Mouse (Mus musculus) liver, embryonic 14.5 days (tissue): ENCODE data around the gene Dlgap3. TPM values are rescaled to one million over a fixed set of nuclear protein-coding genes. Genes with fewer than 3 reads are reported as not detected.

Source experiments
- ATAC-seq: fragments of 200-750 bp; cut with Nextera tagmentation; 2 replicates; pipeline ENCODE4 v1.8.0; 2017; ENCODE audit warnings: moderate number of reproducible peaks, mild to moderate bottlenecking, moderate library complexity; ENCODE audit not compliant: insufficient read depth
- DNase-seq, 3 experiments: peaks; one replicate each; pipeline ENCODE4 v3.0.0-alpha.2; 2012 to 2013; ENCODE audit warnings: low read depth in 3 of 3, low spot score in 3 of 3
- H3K27ac ChIP-seq: fragments of 300-500 bp; sonication (generic); 2 replicates; pipeline ENCODE4 v1.5.1; 2014; ENCODE audit warnings: moderate library complexity, mild to moderate bottlenecking, control low read depth, inconsistent platforms
- H3K27me3 ChIP-seq: fragments of 300-500 bp; sonication (generic); 2 replicates; pipeline ENCODE4 v1.6.1; 2014; ENCODE audit warnings: mild to moderate bottlenecking, low read length, moderate library complexity; ENCODE audit not compliant: control insufficient read depth, insufficient read depth
- H3K36me3 ChIP-seq: fragments of 300-500 bp; sonication (generic); replicated peaks from 2 replicates; pipeline ENCODE4 v1.6.1; 2014; ENCODE audit warnings: low read depth; ENCODE audit not compliant: control insufficient read depth, insufficient read depth
- H3K4me1 ChIP-seq, 2 experiments: fragments of 200-500 bp in 1 of 2; fragments of 300-500 bp in 1 of 2; sonication (generic) in 1 of 2; replicated peaks; 2 replicates each; pipeline ENCODE4 v1.6.1; 2012 to 2014; ENCODE audit warnings: antibody characterized with exemption in 1 of 2, inconsistent platforms in 1 of 2, low read length in 1 of 2; ENCODE audit not compliant: control insufficient read depth in 2 of 2, insufficient read depth in 2 of 2
- H3K4me2 ChIP-seq: fragments of 300-500 bp; sonication (generic); 2 replicates; pipeline ENCODE4 v1.6.1; 2014; ENCODE audit warnings: low read depth, mild to moderate bottlenecking, control low read depth, moderate library complexity
- H3K4me3 ChIP-seq, 2 experiments: fragments of 200-500 bp in 1 of 2; fragments of 300-500 bp in 1 of 2; sonication (generic) in 1 of 2; 2 replicates each; pipeline ENCODE4 v1.5.1; 2012 to 2014; ENCODE audit warnings: low read depth in 2 of 2, low read length in 2 of 2, mild to moderate bottlenecking in 2 of 2, control low read depth in 1 of 2, inconsistent platforms in 1 of 2, moderate library complexity in 1 of 2; ENCODE audit not compliant: insufficient read depth in 1 of 2
- H3K9ac ChIP-seq: fragments of 300-500 bp; sonication (generic); replicated peaks from 2 replicates; pipeline ENCODE4 v1.6.1; 2014; ENCODE audit warnings: mild to moderate bottlenecking, control low read depth, moderate library complexity
- H3K9me3 ChIP-seq: fragments of 300-500 bp; sonication (generic); 2 replicates; pipeline ENCODE4 v1.6.1; 2016; ENCODE audit warnings: low read length, mixed read lengths; ENCODE audit not compliant: control insufficient read depth
- CTCF ChIP-seq: IDR thresholded peaks from 2 replicates; pipeline ENCODE4 v1.5.1; 2016; ENCODE audit warnings: antibody characterized with exemption, low read depth, control low read depth
- EP300 ChIP-seq: IDR thresholded peaks from 2 replicates; pipeline ENCODE4 v1.6.1; 2016; ENCODE audit warnings: antibody characterized with exemption, low read depth
- WGBS: fragments of 180-500 bp; shearing (Covaris S2); extraction: QIAGEN DNeasy Blood & Tissue Kit; methylation state at CpG from one replicate; pipeline ENCODE4 v1.1.7; 2014; ENCODE audit not compliant: insufficient replicate concordance; 5-methylcytosine and 5-hydroxymethylcytosine counted together
- polyA plus RNA-seq, 2 experiments: library from polyadenylated mRNA; depleted of rRNA in 1 of 2; stranded (reverse) in 1 of 2; unstranded in 1 of 2; fragments of >200 nt; fragmentation: Nextera tagmentation in 1 of 2; extraction: Ambion mirVana in 1 of 2; gene quantifications; 2 replicates each; pipeline versions ENCODE4 v1.2.1 to v1.2.3; 2012 to 2014

The Dlgap3 gene
- polyA plus RNA-seq, 2 experiments: 0.24 to 0.28 TPM

GRCm38 (mm10) chr4:127279241-127279640 is 110.2 kb downstream of the Dlgap3 start:
- WGBS: 68% methylated on average over 9 of the region's 9 CpGs
- TF ChIP-seq CTCF: no peak
- TF ChIP-seq EP300: no peak
- Histone ChIP-seq H3K4me2 (no peak overlapping the region), H3K4me1 (no peaks in the 10 kb centered on the region), H3K9ac (no peak overlapping the region), H3K9me3 (no peaks in the 10 kb centered on the region), H3K4me3 (no peak overlapping the region), H3K27me3 (no peaks in the 10 kb centered on the region), H3K36me3 (no peaks in the 10 kb centered on the region), H3K27ac (no peak overlapping the region)
- no peak for DNase-seq
- no peak for ATAC-seq

Other genes starting within 250 kb of the Dlgap3 start
- gene Zmym4, start 201.1 kb upstream of the Dlgap3 start, polyA plus RNA-seq (2012; rRNA removed): 2.3 and 2.8 TPM in 2 replicates
- gene Zmym4, start 201.1 kb upstream of the Dlgap3 start, polyA plus RNA-seq (2014; fragmentation: Nextera tagmentation; extraction: Ambion mirVana): 2.6 and 3.2 TPM in 2 replicates
- gene Sfpq, start 147.9 kb upstream of the Dlgap3 start, polyA plus RNA-seq (2012; rRNA removed): 36.8 and 89.3 TPM in 2 replicates
- 34.6 and 35.5 TPM in 2 replicates for gene Sfpq, start 147.9 kb upstream of the Dlgap3 start, polyA plus RNA-seq (2014; fragmentation: Nextera tagmentation; extraction: Ambion mirVana)
- 2.0 and 4.0 TPM in 2 replicates for gene Zmym1, start 108.1 kb upstream of the Dlgap3 start, polyA plus RNA-seq (2012; rRNA removed)
- gene Zmym1, start 108.1 kb upstream of the Dlgap3 start, polyA plus RNA-seq (2014; fragmentation: Nextera tagmentation; extraction: Ambion mirVana): 9.8 and 10.2 TPM in 2 replicates
- 3.1 and 3.7 TPM in 2 replicates for gene Zmym6, start 91.8 kb upstream of the Dlgap3 start, polyA plus RNA-seq (2012; rRNA removed)
- 1.9 TPM in 2 replicates for gene Zmym6, start 91.8 kb upstream of the Dlgap3 start, polyA plus RNA-seq (2014; fragmentation: Nextera tagmentation; extraction: Ambion mirVana)
- gene Tmem35b, start 45.5 kb upstream of the Dlgap3 start, polyA plus RNA-seq (2012; rRNA removed): 3.2 and 3.4 TPM in 2 replicates
- gene Tmem35b, start 45.5 kb upstream of the Dlgap3 start, polyA plus RNA-seq (2014; fragmentation: Nextera tagmentation; extraction: Ambion mirVana): 7.9 and 8.7 TPM in 2 replicates
- gene Smim12, start 74.6 kb downstream of the Dlgap3 start, polyA plus RNA-seq (2012; rRNA removed): 11.9 and 14.5 TPM in 2 replicates
- gene Smim12, start 74.6 kb downstream of the Dlgap3 start, polyA plus RNA-seq (2014; fragmentation: Nextera tagmentation; extraction: Ambion mirVana): 25.7 and 27.5 TPM in 2 replicates
- 2.2 and 2.4 TPM in 2 replicates for gene Gja4, start 144.8 kb downstream of the Dlgap3 start, polyA plus RNA-seq (2012; rRNA removed)
- gene Gja4, start 144.8 kb downstream of the Dlgap3 start, polyA plus RNA-seq (2014; fragmentation: Nextera tagmentation; extraction: Ambion mirVana): 2.1 and 2.8 TPM in 2 replicates
- 0.03 and 0.06 TPM in 2 replicates for gene Gjb3, start 161.6 kb downstream of the Dlgap3 start, polyA plus RNA-seq (2012; rRNA removed)
- gene Gjb3, start 161.6 kb downstream of the Dlgap3 start, polyA plus RNA-seq (2014; fragmentation: Nextera tagmentation; extraction: Ambion mirVana): 0.14 TPM in 1 of 2 replicates, not detected in the other
- gene Gjb4, start 184.9 kb downstream of the Dlgap3 start, polyA plus RNA-seq (2012; rRNA removed): not detected in 2 replicates
- not detected in 2 replicates for gene Gjb4, start 184.9 kb downstream of the Dlgap3 start, polyA plus RNA-seq (2014; fragmentation: Nextera tagmentation; extraction: Ambion mirVana)
- 0.01 TPM in 1 of 2 replicates, not detected in the other for gene Gjb5, start 189.0 kb downstream of the Dlgap3 start, polyA plus RNA-seq (2012; rRNA removed)
- gene Gjb5, start 189.0 kb downstream of the Dlgap3 start, polyA plus RNA-seq (2014; fragmentation: Nextera tagmentation; extraction: Ambion mirVana): not detected in 2 replicates